Mouse (Mus musculus) T-helper 2 cell (primary cell): ENCODE results near the gene Tmem102.

Source experiments
- in situ Hi-C: fragments of 300-600 bp; cut with MboI, MseI; formaldehyde crosslinking; loops from one replicate; pipeline ENCODE4 v1.15.1; 2025; ENCODE audit warnings: high pct_unique_total_duplicates

The Tmem102 gene

GRCm38 (mm10) chr11:69804972-69805909 is at the start of gene Tmem102:
Gene Tmem102, minus strand, starts transcription at chr11:69805624.
- in situ Hi-C loops, result loop anchor here (5.0 kb wide), 1 partner anchor 72 kb away; the partner anchor contains the start of gene Tmem95

DNA sequence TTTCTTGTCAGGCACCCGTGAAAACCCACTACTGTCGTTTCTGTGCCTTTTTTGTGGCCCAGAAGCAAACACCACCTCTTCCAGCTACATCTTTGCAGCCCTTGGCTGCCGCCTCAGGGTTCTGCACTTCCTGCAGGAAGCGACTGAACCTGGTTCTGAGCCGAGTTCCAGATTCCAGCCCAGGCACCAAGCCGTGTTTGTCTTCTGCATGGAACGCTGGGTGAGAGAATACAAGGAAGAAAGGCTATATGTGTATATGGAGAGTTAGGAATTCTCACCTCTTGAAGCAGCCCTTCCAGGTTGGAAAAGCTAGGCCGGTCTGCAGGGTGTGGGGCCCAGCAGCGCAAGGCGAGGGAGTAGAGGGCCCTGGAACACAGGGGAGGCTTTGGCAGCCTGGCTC is 49.3 kb upstream of the Tmem102 start:
- in situ Hi-C loops, result no loop called here

DNA sequence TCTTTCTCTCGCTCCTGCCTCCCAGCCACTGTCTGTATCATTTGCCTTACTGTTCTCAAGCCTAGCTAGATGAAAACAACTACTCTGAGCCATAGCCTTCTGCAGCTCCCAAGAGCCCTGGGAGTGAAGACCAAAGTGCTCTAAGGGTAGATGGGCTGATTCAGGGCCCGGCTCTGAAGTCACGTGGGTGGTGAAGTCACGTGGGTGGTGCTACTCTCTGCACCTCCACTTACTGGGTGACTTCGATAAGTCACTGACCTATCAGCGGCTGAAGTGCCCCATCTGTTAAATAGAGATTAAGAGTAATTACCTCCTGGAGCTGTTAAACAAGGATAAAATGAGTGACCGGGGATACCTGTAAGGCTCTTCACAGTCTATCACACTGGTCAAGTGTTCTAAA is 48.6 kb upstream of the Tmem102 start:
- in situ Hi-C loops, result no loop called here

- in situ Hi-C loops, result no loop called here
Observed at GRCm38 (mm10) chr11:69850754-69851153, 45.3 kb upstream of the Tmem102 start.

DNA sequence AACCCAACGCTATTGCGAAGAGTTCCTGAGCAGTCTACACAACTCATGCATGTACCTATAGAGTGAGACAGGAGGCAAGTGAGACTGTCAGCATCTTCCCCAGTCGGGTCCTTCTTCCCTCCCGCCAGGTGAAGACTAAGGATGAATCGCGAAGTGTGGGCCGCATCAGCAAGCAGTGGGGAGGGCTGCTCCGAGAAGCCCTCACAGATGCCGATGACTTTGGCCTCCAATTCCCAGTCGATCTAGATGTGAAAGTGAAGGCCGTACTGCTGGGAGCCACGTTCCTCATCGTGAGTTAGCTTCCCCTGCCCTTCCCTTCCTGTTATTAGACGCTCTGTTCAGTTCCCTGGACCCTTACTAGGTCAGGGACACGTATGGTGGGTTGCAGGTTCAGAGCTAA is 44.5 kb upstream of the Tmem102 start:
- in situ Hi-C loops, result no loop called here

DNA sequence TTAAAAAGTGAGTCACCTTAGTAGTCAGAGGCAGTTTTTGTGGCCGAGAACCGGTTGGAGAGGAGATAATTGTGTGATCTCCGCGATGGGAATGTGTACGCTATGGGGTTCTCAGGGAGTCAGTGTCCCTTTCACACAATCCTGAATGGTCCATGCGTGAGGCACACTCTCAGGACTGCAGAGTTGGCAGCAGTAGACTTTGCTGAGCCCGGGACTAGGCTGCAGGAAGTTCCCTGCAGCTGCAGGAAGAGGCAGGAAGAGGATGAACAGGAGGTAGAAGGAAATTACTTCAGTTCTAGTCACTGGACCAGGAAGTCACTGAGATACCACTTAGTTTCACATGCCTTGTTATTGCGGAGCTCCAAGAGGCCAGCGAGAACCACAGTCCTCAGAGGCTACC is 43.7 kb upstream of the Tmem102 start:
- in situ Hi-C loops, result no loop called here

GRCm38 (mm10) chr11:69848021-69848420 is 42.6 kb upstream of the Tmem102 start:
- in situ Hi-C loops, result no loop called here

DNA sequence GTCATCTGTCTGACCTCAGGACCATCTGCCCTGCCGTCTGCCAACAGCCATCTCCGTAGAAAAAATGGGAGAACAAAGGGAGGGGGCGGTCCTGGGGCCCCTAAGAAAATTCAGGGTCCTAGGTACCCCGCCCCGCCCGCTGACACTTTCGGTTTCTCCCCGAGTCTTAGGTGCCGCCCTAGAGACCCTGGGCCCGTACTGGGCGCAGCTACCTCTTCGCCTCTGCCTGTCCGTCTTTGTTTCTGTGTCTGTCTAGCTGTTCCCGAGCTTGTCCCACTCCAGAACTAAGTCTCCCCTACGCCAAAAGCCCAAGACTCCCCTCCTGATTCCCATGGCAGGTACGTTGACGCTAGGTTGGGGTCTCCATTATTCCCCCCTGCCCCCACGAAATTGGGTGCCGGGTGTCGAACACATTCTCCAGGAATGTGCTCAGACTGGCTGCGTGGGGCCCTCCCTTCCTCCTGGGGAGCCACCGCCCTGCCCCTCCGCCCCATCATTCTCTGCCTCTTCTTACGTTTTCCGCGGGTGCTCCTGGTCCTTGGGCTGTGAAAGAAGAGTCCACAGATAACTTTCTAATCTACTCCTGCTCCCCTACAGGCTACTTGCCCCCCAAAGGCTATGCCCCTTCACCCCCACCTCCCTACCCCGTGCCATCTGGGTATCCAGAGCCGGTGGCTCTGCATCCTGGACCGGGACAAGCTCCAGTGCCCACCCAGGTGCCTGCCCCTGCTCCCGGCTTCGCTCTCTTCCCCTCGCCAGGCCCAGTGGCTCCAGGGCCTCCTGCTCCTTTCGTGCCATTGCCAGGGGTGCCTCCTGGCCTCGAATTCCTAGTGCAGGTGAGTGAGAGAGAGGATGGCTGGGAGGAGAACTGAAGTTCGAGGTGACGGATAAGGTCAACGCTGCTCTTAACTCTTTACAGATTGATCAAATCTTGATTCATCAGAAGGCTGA is 41.6 kb upstream of the Tmem102 start:
- in situ Hi-C loops, result no loop called here

GRCm38 (mm10) chr11:69846198-69846680 is 40.8 kb upstream of the Tmem102 start, which contains the start of gene Plscr3:
Gene Plscr3, plus strand, starts transcription at chr11:69846376.
- in situ Hi-C loops, result no loop called here

GRCm38 (mm10) chr11:69838714-69839104 is 33.3 kb upstream of the Tmem102 start:
- in situ Hi-C loops, result loop anchor here (5.0 kb wide), 1 partner anchor 41 kb away; the partner anchor contains the start of gene Chrnb1

- in situ Hi-C loops, result loop anchor here (5.0 kb wide), 1 partner anchor 41 kb away; the partner anchor contains the start of gene Chrnb1
Observed at GRCm38 (mm10) chr11:69837952-69838713, 32.7 kb upstream of the Tmem102 start, which contains the start of gene Tmem256. Gene Tmem256, plus strand, starts transcription at chr11:69838514.

GRCm38 (mm10) chr11:69837604-69837951 is 32.2 kb upstream of the Tmem102 start, which contains the start of gene Nlgn2:
Gene Nlgn2, minus strand, starts transcription at chr11:69837784.
- in situ Hi-C loops, result loop anchor here (5.0 kb wide), 1 partner anchor 40 kb away; the partner anchor contains the start of gene Chrnb1

DNA sequence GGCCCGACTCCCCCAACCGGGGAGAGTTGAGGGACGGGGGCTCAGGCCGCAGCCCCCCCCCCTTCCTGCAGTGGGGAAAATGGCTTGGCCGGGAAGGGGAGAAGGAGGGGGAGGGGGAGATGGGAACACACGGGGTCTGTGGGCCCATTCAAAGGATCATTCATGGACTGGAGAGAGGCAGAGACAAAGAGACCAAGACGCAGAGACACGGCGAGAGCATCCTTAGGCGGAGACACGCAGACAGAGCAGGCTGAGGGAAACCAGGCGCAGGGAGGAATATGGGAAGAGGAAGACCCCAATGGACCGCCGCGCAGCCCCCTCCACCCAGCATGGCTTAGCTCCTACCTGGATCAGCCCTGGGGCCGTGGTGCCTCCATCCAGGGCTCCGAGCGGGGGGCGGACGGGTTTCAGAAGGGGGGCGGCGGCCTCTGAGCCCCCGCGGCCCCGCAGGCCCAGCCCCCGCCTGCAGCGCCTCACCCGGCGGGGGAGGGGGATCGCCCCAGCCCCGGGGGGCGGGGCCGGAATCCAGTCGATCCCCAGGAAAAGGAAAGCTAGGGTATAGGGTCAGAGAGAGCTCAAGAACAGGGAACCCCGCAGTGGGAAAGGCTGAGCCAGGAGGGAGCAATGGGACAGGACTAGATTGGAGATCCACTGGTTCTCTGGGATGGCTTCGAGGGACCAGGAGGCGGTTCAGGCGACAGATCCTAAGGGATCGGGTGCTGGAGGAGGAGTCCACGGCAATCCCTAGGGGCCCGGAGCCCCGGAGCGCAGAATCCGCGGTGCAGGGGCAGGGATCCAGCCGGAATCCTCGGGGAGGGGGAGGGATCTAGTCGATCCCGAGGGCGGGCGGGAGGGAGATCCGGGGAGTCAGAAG is 31.5 kb upstream of the Tmem102 start:
- in situ Hi-C loops, result loop anchor here (5.0 kb wide), 1 partner anchor 40 kb away; the partner anchor contains the start of gene Chrnb1

- in situ Hi-C loops, result loop anchor here (5.0 kb wide), 1 partner anchor 39 kb away; the partner anchor contains the start of gene Chrnb1
Observed at GRCm38 (mm10) chr11:69835966-69836335, 30.5 kb upstream of the Tmem102 start.

GRCm38 (mm10) chr11:69835326-69835965 is 30.0 kb upstream of the Tmem102 start:
- in situ Hi-C loops, result loop anchor here (5.0 kb wide), 1 partner anchor 38 kb away; the partner anchor contains the start of gene Chrnb1

DNA sequence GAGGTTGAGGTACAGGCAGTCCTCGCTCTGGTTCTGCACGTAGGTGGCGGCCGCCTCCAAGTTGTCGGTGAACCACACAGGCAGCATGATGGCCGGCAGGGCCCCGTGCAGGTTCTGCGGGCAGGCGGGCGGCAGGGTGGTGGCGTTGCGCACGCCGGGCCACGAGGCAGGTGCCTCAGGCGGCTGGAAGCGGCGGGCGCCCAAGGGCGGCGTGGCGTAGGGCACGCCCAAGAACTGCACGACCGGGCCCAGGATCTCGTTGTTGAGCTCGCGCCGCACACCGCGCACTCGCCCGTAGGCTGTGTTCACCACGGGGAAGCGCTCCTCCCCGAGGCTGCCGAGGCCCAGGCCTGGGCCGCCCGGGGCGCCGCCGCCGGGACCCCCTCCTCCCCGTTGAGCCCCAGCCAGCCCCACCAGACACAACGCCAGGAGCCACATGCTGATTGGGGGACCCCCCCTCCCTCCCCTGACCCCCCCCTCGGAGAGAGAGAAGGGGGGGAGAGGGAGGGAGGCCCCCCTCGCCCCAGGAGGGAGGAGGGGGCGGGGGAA is 28.7 kb upstream of the Tmem102 start:
- in situ Hi-C loops, result no loop called here

- in situ Hi-C loops, result no loop called here
Observed at GRCm38 (mm10) chr11:69833554-69833953, 28.1 kb upstream of the Tmem102 start.

GRCm38 (mm10) chr11:69828832-69829231 is 23.4 kb upstream of the Tmem102 start:
- in situ Hi-C loops, result no loop called here

DNA sequence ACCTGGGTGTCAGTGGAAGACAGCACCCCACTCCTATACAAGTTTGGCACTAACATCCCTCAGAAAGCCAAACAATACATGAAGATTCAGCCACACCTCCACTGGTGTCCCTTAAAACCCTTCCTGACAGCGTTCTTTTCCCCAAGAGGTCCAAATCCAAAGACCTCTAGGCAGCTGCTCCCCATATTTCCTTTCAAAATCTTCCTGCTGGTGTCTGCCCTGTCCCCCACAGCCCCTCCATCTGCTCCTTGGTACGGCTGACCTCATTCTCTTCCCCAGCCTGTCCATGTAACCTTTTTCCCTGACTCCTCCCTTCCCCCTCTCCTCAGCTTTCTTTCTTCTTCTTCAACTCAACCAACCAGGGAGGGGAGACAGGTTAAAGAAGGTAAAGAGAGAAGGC is 18.0 kb upstream of the Tmem102 start:
- in situ Hi-C loops, result no loop called here
